Comparison of ENCODE assay signal across 9 mouse cellular contexts in genomic region chr5:112577750-112578149, GRCm38 (mm10). TPM values are rescaled to one million over a fixed set of nuclear protein-coding genes. Genes with fewer than 3 reads are reported as not detected.
DNase-seq lines count a peak whose midpoint lies in the region; ATAC-seq lines count a peak whose summit lies in the region.
"Had no signal": no experiment of that assay in that cellular context is flagged by ENCODE, and none has a peak within 500 bp of the region (broad histone marks: within the 10 kb centered on the region; RNA-seq: fewer than 3 reads in every experiment).

No protein-coding gene starts in this region.

- peak overlapping the region; percentile 88 for H3K27ac ChIP-seq in hindbrain, embryonic 13.5 days
- peak overlapping the region; percentile 84 for H3K27ac ChIP-seq in midbrain, embryonic 14.5 days (replicated peaks; ENCODE audit: low read depth, low read length)

- no peaks in the 10 kb centered on the region for H3K9me3 ChIP-seq in hindbrain, embryonic 13.5 days
- H3K9me3 ChIP-seq in midbrain, embryonic 14.5 days (ENCODE audit: control insufficient read depth, low read length), result no peaks in the 10 kb centered on the region

- peaks cover 16% of the 10 kb centered on the region; the same call in 1 of the 2 replicates for H3K27me3 ChIP-seq in hindbrain, embryonic 13.5 days
- peaks cover 12% of the 10 kb centered on the region; the same call in 1 of the 2 replicates for H3K27me3 ChIP-seq in midbrain, embryonic 14.5 days (ENCODE audit: control insufficient read depth, insufficient read depth, low read length)

- peak; percentile 83 for DNase-seq in brain, adult 2 months (ENCODE audit: low read depth, low spot score)
- peak; percentile 93 to 94 for DNase-seq in cerebellum, postnatal 10 days
- peak; percentile 73 for DNase-seq in midbrain, embryonic 14.5 days
- DNase-seq in thymus, postnatal 36 days, result no peak
- DNase-seq in spleen, postnatal 14 days (ENCODE audit: low spot score in 2 of 2), result no peak
- no peak for DNase-seq in thymus, postnatal 14 days
- no peak for DNase-seq in heart, postnatal 25 days (ENCODE audit: low spot score)

- H3K4me2 ChIP-seq in hindbrain, embryonic 13.5 days, result peak overlapping the region; percentile 72
- H3K4me2 ChIP-seq in midbrain, embryonic 14.5 days (ENCODE audit: low read length), result peak overlapping the region; percentile 71

- intact Hi-C loops in heart, postnatal 25 days (cut with DNase I), result no loop called here

- H3K4me1 ChIP-seq in hindbrain, embryonic 13.5 days (replicated peaks), result peaks cover 66% of the 10 kb centered on the region
- peaks cover 33% of the 10 kb centered on the region for H3K4me1 ChIP-seq in midbrain, embryonic 14.5 days (ENCODE audit: control insufficient read depth, insufficient read depth, low read length)

- ATAC-seq in hindbrain, embryonic 13.5 days (ENCODE audit: low FRiP score), result peak; percentile 33; the same call in 1 of the 2 replicates
- ATAC-seq in midbrain, embryonic 14.5 days (ENCODE audit: low FRiP score, low TSS enrichment), result no peak

- peak overlapping the region; percentile 92 for H3K9ac ChIP-seq in hindbrain, embryonic 13.5 days
- peak overlapping the region; percentile 93; the same call in 1 of the 2 replicates for H3K9ac ChIP-seq in midbrain, embryonic 14.5 days (replicated peaks; ENCODE audit: low read length)

- WGBS in hindbrain, embryonic 13.5 days, result 5% methylated on average over 10 of the region's 10 CpGs
- WGBS in midbrain, embryonic 14.5 days, result 7% methylated on average over 10 of the region's 10 CpGs

- no peaks in the 10 kb centered on the region for H3K36me3 ChIP-seq in hindbrain, embryonic 13.5 days
- H3K36me3 ChIP-seq in midbrain, embryonic 14.5 days (ENCODE audit: control insufficient read depth, insufficient read depth, low read length), result no peaks in the 10 kb centered on the region

- peak overlapping the region; percentile 76 for H3K4me3 ChIP-seq in hindbrain, embryonic 13.5 days
- H3K4me3 ChIP-seq in midbrain, embryonic 14.5 days (replicated peaks; ENCODE audit: low read depth, low read length), result peak overlapping the region; percentile 68

RNA-seq across cellular contexts. Expression of gene Sez6l, which starts 0.8 kb away (rescaled TPM):
- polyA plus RNA-seq in hindbrain, embryonic 13.5 days (2015; fragmentation: Nextera tagmentation; extraction: Ambion mirVana), result 28.4 and 32.5 TPM in 2 replicates
- polyA plus RNA-seq in midbrain, embryonic 14.5 days (2014; fragmentation: Nextera tagmentation; extraction: Ambion mirVana), result 46.3 and 49.9 TPM in 2 replicates
- total RNA-seq in heart, postnatal 25 days (2021), result under 1 TPM; 0.16 to 0.20 TPM
- total RNA-seq: neutrophil, adult 5-6 weeks had no signal

Comparison
In these comparisons a context has a peak if more than half of its experiments do, and no peak if none do; other contexts are left out.
1. DNase-seq: peak in brain, adult 2 months (single experiment), cerebellum, postnatal 10 days (2 of 2) and midbrain, embryonic 14.5 days (single experiment); none in thymus, postnatal 36 days (0 of 2), spleen, postnatal 14 days (0 of 2), thymus, postnatal 14 days (single experiment) and heart, postnatal 25 days (single experiment).